Mouse (Mus musculus) layer of hippocampus, postnatal 36 days (tissue): ENCODE results near the gene Rex1bd. TPM values are rescaled to one million over a fixed set of nuclear protein-coding genes. Genes with fewer than 3 reads are reported as not detected.

Experiments used
- DNase-seq, 2 experiments: peaks; one replicate each; pipeline ENCODE4 v3.0.0; 2022
- total RNA-seq, 2 experiments: library from RNA; stranded (reverse); gene quantifications; 2 replicates each; pipeline ENCODE4 v1.2.3; 2021

The Rex1bd gene
- total RNA-seq, 2 experiments from 2014 or later, result 97.5 to 102 TPM

GRCm38 (mm10) chr8:70501820-70502529 lies 4.6 kb downstream of the Rex1bd start:
- DNase-seq, result no peak

- DNase-seq, result no peak
Measured at GRCm38 (mm10) chr8:70500386-70501301, 5.9 kb downstream of the Rex1bd start.

GRCm38 (mm10) chr8:70495771-70496062 lies 10.8 kb downstream of the Rex1bd start:
- no peak for DNase-seq

- DNase-seq, result no peak
Measured at GRCm38 (mm10) chr8:70495001-70495770, 11.4 kb downstream of the Rex1bd start.

GRCm38 (mm10) chr8:70494416-70494945 lies 12.1 kb downstream of the Rex1bd start:
- DNase-seq, result no peak

- DNase-seq, result no peak
Measured at GRCm38 (mm10) chr8:70493692-70494415, 12.7 kb downstream of the Rex1bd start.

- no peak for DNase-seq
Measured at GRCm38 (mm10) chr8:70492664-70493640, 13.6 kb downstream of the Rex1bd start, which contains the start of gene Crlf1. Crlf1 (plus strand) TSS chr8:70493158.

GRCm38 (mm10) chr8:70490880-70491495 lies 15.6 kb downstream of the Rex1bd start:
- no peak for DNase-seq

GRCm38 (mm10) chr8:70490061-70490879 lies 16.3 kb downstream of the Rex1bd start:
- DNase-seq, result no peak

- no peak for DNase-seq
Measured at GRCm38 (mm10) chr8:70489576-70489975, 17.0 kb downstream of the Rex1bd start.

- DNase-seq, result no peak
Measured at GRCm38 (mm10) chr8:70488931-70489470, 17.6 kb downstream of the Rex1bd start.

GRCm38 (mm10) chr8:70487993-70488796 lies 18.4 kb downstream of the Rex1bd start:
- no peak for DNase-seq

GRCm38 (mm10) chr8:70486941-70487520 lies 19.5 kb downstream of the Rex1bd start, which contains the start of gene Tmem59l:
Tmem59l (minus strand) TSS chr8:70487358.
- no peak for DNase-seq

GRCm38 (mm10) chr8:70486191-70486681 lies 20.3 kb downstream of the Rex1bd start:
- DNase-seq, result no peak

GRCm38 (mm10) chr8:70482943-70483342 lies 23.6 kb downstream of the Rex1bd start:
- no peak for DNase-seq

- peak in 1 of 2 experiments; percentile 67 for DNase-seq
Measured at GRCm38 (mm10) chr8:70481908-70482307, 24.6 kb downstream of the Rex1bd start.

GRCm38 (mm10) chr8:70477269-70477982 lies 29.1 kb downstream of the Rex1bd start:
- DNase-seq, result no peak
